Mouse (Mus musculus) ovary, postnatal 36 days (tissue): ENCODE data around the gene H2al2a.
A peak's percentile ranks its signal among the peaks of the same experiment; 100 is the strongest.
"Not testable (repeated sequence)": the region's sequence is repeated elsewhere in the genome, so short reads cannot be mapped to it uniquely, and the experiment has no call there.

Experiments
- DNase-seq: peaks from one replicate; pipeline ENCODE4 v3.0.0; 2022; ENCODE audit warnings: low spot score, mixed read lengths

H2al2a gene

GRCm38 (mm10) chr2:18028140-18029021 is 31.6 kb upstream of the H2al2a start:
- peak; percentile 93 for DNase-seq

GRCm38 (mm10) chr2:18027448-18028139 is 30.8 kb upstream of the H2al2a start:
- peak; percentile 95 for DNase-seq

GRCm38 (mm10) chr2:18026116-18026947 is 29.6 kb upstream of the H2al2a start:
- peak; percentile 71 for DNase-seq

- DNase-seq = no peak
Measured at GRCm38 (mm10) chr2:18025781-18026115, 29.0 kb upstream of the H2al2a start.

- DNase-seq = no peak
Measured at GRCm38 (mm10) chr2:18025116-18025515, 28.4 kb upstream of the H2al2a start.

GRCm38 (mm10) chr2:18022886-18023285 is 26.1 kb upstream of the H2al2a start:
- DNase-seq = no peak

- DNase-seq = no peak
Measured at GRCm38 (mm10) chr2:18019122-18019521, 22.4 kb upstream of the H2al2a start.

GRCm38 (mm10) chr2:18017321-18017720 is 20.6 kb upstream of the H2al2a start:
- no peak for DNase-seq

- DNase-seq = no peak
Measured at GRCm38 (mm10) chr2:18016639-18017038, 19.9 kb upstream of the H2al2a start.

GRCm38 (mm10) chr2:18015581-18015980 is 18.8 kb upstream of the H2al2a start:
- no peak for DNase-seq

GRCm38 (mm10) chr2:18012866-18013265 is 16.1 kb upstream of the H2al2a start:
- no peak for DNase-seq

GRCm38 (mm10) chr2:18011226-18011625 is 14.5 kb upstream of the H2al2a start:
- no peak for DNase-seq

GRCm38 (mm10) chr2:18005137-18005536 is 8.4 kb upstream of the H2al2a start:
- no peak for DNase-seq

GRCm38 (mm10) chr2:18004286-18004685 is 7.5 kb upstream of the H2al2a start:
- DNase-seq = no peak

GRCm38 (mm10) chr2:18002306-18002705 is 5.5 kb upstream of the H2al2a start:
- DNase-seq = no peak

GRCm38 (mm10) chr2:17989562-17989961 is 7.2 kb downstream of the H2al2a start:
- DNase-seq = no peak

- DNase-seq = no peak
Measured at GRCm38 (mm10) chr2:17989115-17989514, 7.6 kb downstream of the H2al2a start.

GRCm38 (mm10) chr2:17986694-17987093 is 10.1 kb downstream of the H2al2a start:
- DNase-seq = no peak

- no peak for DNase-seq
Measured at GRCm38 (mm10) chr2:17984774-17985173, 12.0 kb downstream of the H2al2a start.

GRCm38 (mm10) chr2:17982747-17983146 is 14.0 kb downstream of the H2al2a start:
- no peak for DNase-seq

GRCm38 (mm10) chr2:17978706-17979105 is 18.1 kb downstream of the H2al2a start:
- no peak for DNase-seq

- not testable (repeated sequence) for DNase-seq
Measured at GRCm38 (mm10) chr2:17978251-17978650, 18.5 kb downstream of the H2al2a start.
